ENCODE assay signal across 13 mouse cellular contexts in the genomic region with DNA sequence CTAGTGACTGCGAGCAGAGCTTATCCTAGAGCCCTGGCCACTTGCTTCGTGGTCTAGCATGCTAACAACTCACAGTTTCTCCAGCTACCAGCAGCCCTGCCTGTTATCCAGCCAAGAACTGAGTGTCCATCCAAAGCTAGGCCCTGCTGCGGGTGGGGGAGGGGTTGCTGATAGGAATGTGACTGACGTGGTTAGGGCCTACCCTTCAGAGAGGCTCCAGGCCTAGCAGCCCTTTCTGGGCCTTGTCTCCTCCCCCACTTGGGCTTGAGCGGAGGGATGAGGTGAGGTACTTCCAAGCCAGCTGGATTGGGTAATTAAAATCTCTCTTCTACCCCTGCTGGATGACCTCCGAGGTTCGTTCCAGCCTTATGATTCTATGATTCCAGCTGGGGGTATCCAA.
DNase-seq lines count a peak whose midpoint lies in the region; ATAC-seq lines count a peak whose summit lies in the region.
"Had no signal": no experiment of that assay in that cellular context is flagged by ENCODE, and none has a peak within 500 bp of the region (broad histone marks: within the 10 kb centered on the region; RNA-seq: fewer than 3 reads in every experiment).

No protein-coding gene starts in this region.

- no peak for ATAC-seq in hindbrain, embryonic 11.5 days (ENCODE audit: low FRiP score)
- ATAC-seq in hindbrain, embryonic 14.5 days (ENCODE audit: low FRiP score): no peak
- ATAC-seq in lung, embryonic 16.5 days (ENCODE audit: low read depth): peak; percentile 77
- no peak for ATAC-seq in intestine, embryonic 16.5 days
- ATAC-seq: forebrain, embryonic 13.5 days had no signal

- no peak overlapping the region for H3K4me2 ChIP-seq in hindbrain, embryonic 11.5 days (replicated peaks; ENCODE audit: low read depth, low read length)
- no peak overlapping the region for H3K4me2 ChIP-seq in hindbrain, embryonic 14.5 days (replicated peaks)
- H3K4me2 ChIP-seq in lung, embryonic 16.5 days (ENCODE audit: low read depth, low read length): no peak overlapping the region
- H3K4me2 ChIP-seq in intestine, embryonic 16.5 days (ENCODE audit: low read depth, low read length): no peak overlapping the region
- H3K4me2 ChIP-seq: forebrain, embryonic 13.5 days; limb, embryonic 12.5 days had no signal

- DNase-seq in hindbrain, embryonic 11.5 days (ENCODE audit: low spot score): peak; percentile 30
- DNase-seq in hindbrain, embryonic 14.5 days (ENCODE audit: low spot score): no peak
- peak; percentile 22 for DNase-seq in urinary bladder, postnatal 14 days (ENCODE audit: low spot score)
- DNase-seq in urinary bladder, postnatal 36 days (ENCODE audit: low spot score in 2 of 2): no peak
- DNase-seq in right cerebral cortex, postnatal 25 days: no peak
- DNase-seq: adrenal gland, postnatal 25 days; cerebellum, adult 8-10 months had no signal

- 49% methylated on average over 7 of the region's 7 CpGs for WGBS in hindbrain, embryonic 11.5 days
- WGBS in hindbrain, embryonic 14.5 days: 60% methylated on average over 7 of the region's 7 CpGs
- WGBS in lung, embryonic 16.5 days: 41% methylated on average over 7 of the region's 7 CpGs
- 66% methylated on average over 7 of the region's 7 CpGs for WGBS in intestine, embryonic 16.5 days

- peaks cover 14% of the 10 kb centered on the region; the same call in 1 of the 2 replicates for H3K27me3 ChIP-seq in hindbrain, embryonic 11.5 days (ENCODE audit: control insufficient read depth, insufficient read depth, low read length)
- peaks cover 36% of the 10 kb centered on the region for H3K27me3 ChIP-seq in hindbrain, embryonic 14.5 days (ENCODE audit: control insufficient read depth, insufficient read depth, low read length)
- peaks cover 2% of the 10 kb centered on the region; the same call in 1 of the 2 replicates for H3K27me3 ChIP-seq in lung, embryonic 16.5 days (ENCODE audit: control insufficient read depth, insufficient read depth, low read depth, low read length)
- H3K27me3 ChIP-seq in intestine, embryonic 16.5 days (replicated peaks; ENCODE audit: control insufficient read depth, insufficient read depth, low read length): peaks cover 3% of the 10 kb centered on the region; the same call in 1 of the 2 replicates
- H3K27me3 ChIP-seq: CH12.LX; forebrain, embryonic 13.5 days had no signal

- no peaks in the 10 kb centered on the region for H3K36me3 ChIP-seq in hindbrain, embryonic 11.5 days (ENCODE audit: control insufficient read depth, insufficient read depth, low read length)
- no peaks in the 10 kb centered on the region for H3K36me3 ChIP-seq in hindbrain, embryonic 14.5 days (replicated peaks; ENCODE audit: control insufficient read depth, insufficient read depth)
- H3K36me3 ChIP-seq in lung, embryonic 16.5 days (ENCODE audit: control insufficient read depth, insufficient read depth, low read length): no peaks in the 10 kb centered on the region
- no peaks in the 10 kb centered on the region for H3K36me3 ChIP-seq in intestine, embryonic 16.5 days (ENCODE audit: control insufficient read depth, insufficient read depth, low read length)
- H3K36me3 ChIP-seq: limb, embryonic 12.5 days had no signal

- no peaks in the 10 kb centered on the region for H3K9me3 ChIP-seq in hindbrain, embryonic 11.5 days (ENCODE audit: control insufficient read depth, low read length)
- no peaks in the 10 kb centered on the region for H3K9me3 ChIP-seq in hindbrain, embryonic 14.5 days (ENCODE audit: control insufficient read depth, low read length)
- no peaks in the 10 kb centered on the region for H3K9me3 ChIP-seq in lung, embryonic 16.5 days (ENCODE audit: control insufficient read depth, low read length)
- H3K9me3 ChIP-seq in intestine, embryonic 16.5 days (ENCODE audit: control insufficient read depth, low read length): no peaks in the 10 kb centered on the region
- H3K9me3 ChIP-seq: forebrain, embryonic 13.5 days; limb, embryonic 12.5 days had no signal

- no peaks in the 10 kb centered on the region for H3K4me1 ChIP-seq in hindbrain, embryonic 11.5 days (replicated peaks; ENCODE audit: control insufficient read depth, insufficient read depth, low read length)
- H3K4me1 ChIP-seq in hindbrain, embryonic 14.5 days (replicated peaks; ENCODE audit: control insufficient read depth, insufficient read depth, low read length): peaks cover 9% of the 10 kb centered on the region
- H3K4me1 ChIP-seq in lung, embryonic 16.5 days (replicated peaks; ENCODE audit: control insufficient read depth, insufficient read depth, low read length): peaks cover 22% of the 10 kb centered on the region
- H3K4me1 ChIP-seq in intestine, embryonic 16.5 days (ENCODE audit: control insufficient read depth, insufficient read depth, low read length): peaks cover 20% of the 10 kb centered on the region; the same call in 1 of the 2 replicates

- 0 out of 2 replicates have a peak overlapping the region, but pooled peaks have one; percentile 6 for H3K27ac ChIP-seq in hindbrain, embryonic 11.5 days (ENCODE audit: low read depth, low read length)
- no peak overlapping the region for H3K27ac ChIP-seq in hindbrain, embryonic 14.5 days
- H3K27ac ChIP-seq in lung, embryonic 16.5 days (ENCODE audit: low read length): peak overlapping the region; percentile 57
- no peak overlapping the region for H3K27ac ChIP-seq in intestine, embryonic 16.5 days (ENCODE audit: low read length)
- H3K27ac ChIP-seq: limb, embryonic 12.5 days; macrophage had no signal

- H3K4me3 ChIP-seq in hindbrain, embryonic 11.5 days (ENCODE audit: low read depth, low read length): no peak overlapping the region
- H3K4me3 ChIP-seq in hindbrain, embryonic 14.5 days (replicated peaks; ENCODE audit: low read length): no peak overlapping the region
- no peak overlapping the region for H3K4me3 ChIP-seq in lung, embryonic 16.5 days (ENCODE audit: low read length)
- H3K4me3 ChIP-seq in intestine, embryonic 16.5 days (ENCODE audit: low read length): no peak overlapping the region
- H3K4me3 ChIP-seq: forebrain, embryonic 13.5 days; limb, embryonic 12.5 days had no signal

- no peak overlapping the region for H3K9ac ChIP-seq in hindbrain, embryonic 11.5 days (ENCODE audit: low read depth, low read length)
- H3K9ac ChIP-seq in hindbrain, embryonic 14.5 days: no peak overlapping the region
- H3K9ac ChIP-seq in lung, embryonic 16.5 days (ENCODE audit: low read length): no peak overlapping the region
- no peak overlapping the region for H3K9ac ChIP-seq in intestine, embryonic 16.5 days (ENCODE audit: low read depth, low read length)
- H3K9ac ChIP-seq: forebrain, embryonic 13.5 days; limb, embryonic 12.5 days had no signal

Comparison
In these comparisons a context has a peak if more than half of its experiments do, and no peak if none do; other contexts are left out.
1. DNase-seq: peak in hindbrain, embryonic 11.5 days (single experiment) and urinary bladder, postnatal 14 days (single experiment); none in hindbrain, embryonic 14.5 days (single experiment), urinary bladder, postnatal 36 days (0 of 2) and right cerebral cortex, postnatal 25 days (single experiment).
2. H3K27ac ChIP-seq: peak in hindbrain, embryonic 11.5 days (single experiment) and lung, embryonic 16.5 days (single experiment); none in hindbrain, embryonic 14.5 days (single experiment) and intestine, embryonic 16.5 days (single experiment).